16 mouse cellular contexts compared by ENCODE assay signal in the genomic region with DNA sequence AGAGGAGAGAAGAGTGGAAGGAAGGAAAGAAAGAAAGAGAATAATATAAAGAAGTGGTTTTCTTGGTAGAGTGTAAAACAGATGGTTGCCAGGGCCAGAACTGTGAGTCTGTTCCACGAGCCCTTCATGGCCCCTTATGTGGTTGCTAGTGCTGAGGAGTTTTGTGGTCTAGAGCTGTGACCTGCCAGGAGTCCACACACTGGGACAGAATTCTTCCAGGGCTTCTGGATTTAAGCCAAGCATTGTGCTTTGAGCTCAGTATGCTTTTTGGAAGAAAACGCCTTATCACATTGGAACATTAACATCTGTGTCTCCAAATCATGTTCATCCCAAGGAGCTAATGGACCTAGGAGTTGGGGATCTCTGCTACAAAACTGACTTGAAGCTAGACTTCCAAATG.
DNase-seq lines count a peak whose midpoint lies in the region; ATAC-seq and TF ChIP-seq lines count a peak whose summit lies in the region.
"Had no signal": no experiment of that assay in that cellular context is flagged by ENCODE, and none has a peak within 500 bp of the region (broad histone marks: within the 10 kb centered on the region; RNA-seq: fewer than 3 reads in every experiment).

No protein-coding gene starts in this region.

- ATAC-seq in embryonic facial prominence, embryonic 14.5 days (ENCODE audit: low read depth): no peak
- no peak; the same call in 1 of the 2 replicates for ATAC-seq in heart, postnatal 0 days (ENCODE audit: insufficient read depth, low read depth)
- ATAC-seq in inflammation-experienced regulatory T-cells, adult 6 months: no peak
- ATAC-seq: forebrain, embryonic 14.5 days had no signal

- 40% methylated on average over 2 of the region's 2 CpGs for WGBS in embryonic facial prominence, embryonic 14.5 days
- 55% methylated on average over 2 of the region's 2 CpGs for WGBS in heart, postnatal 0 days

- no peak for TF ChIP-seq CTCF in gastrocnemius, adult 2 months (IDR thresholded peaks at IDR 0.05)
- no peak for TF ChIP-seq CTCF in heart, postnatal 0 days (IDR thresholded peaks at IDR 0.05; ENCODE audit: low read depth)

- H3K36me3 ChIP-seq in embryonic facial prominence, embryonic 14.5 days (ENCODE audit: control insufficient read depth, insufficient read depth, low read length): no peaks in the 10 kb centered on the region
- no peaks in the 10 kb centered on the region for H3K36me3 ChIP-seq in heart, postnatal 0 days (replicated peaks; ENCODE audit: control insufficient read depth, insufficient read depth, low read length)
- H3K36me3 ChIP-seq: midbrain, embryonic 12.5 days had no signal

- intact Hi-C loops in gastrocnemius, adult 2 months (cut with DNase I): loop anchor here (5.0 kb wide), 1 partner anchor 35 kb away; no protein-coding TSS in a partner anchor

- H3K4me1 ChIP-seq in embryonic facial prominence, embryonic 14.5 days (ENCODE audit: control insufficient read depth, insufficient read depth, low read length): peaks cover 12% of the 10 kb centered on the region; the same call in 1 of the 2 replicates
- H3K4me1 ChIP-seq in heart, postnatal 0 days (ENCODE audit: control insufficient read depth, insufficient read depth): peaks cover 8% of the 10 kb centered on the region; the same call in 1 of the 2 replicates

- no peak for DNase-seq in gastrocnemius, adult 2 months
- DNase-seq in gastrocnemius, postnatal 4 days (ENCODE audit: low spot score in 2 of 2): no peak
- DNase-seq in kidney, postnatal 14 days: peak; percentile 50
- DNase-seq in kidney, postnatal 4 days: no peak
- DNase-seq in embryonic facial prominence, embryonic 14.5 days (ENCODE audit: low spot score): peak; percentile 34
- no peak for DNase-seq in heart, postnatal 0 days (ENCODE audit: low spot score)
- DNase-seq in cerebellum, adult 9-11 months: no peak
- DNase-seq: cerebellum, adult 11 months; liver; lung, adult 18-20 months; right cerebral cortex, adult 18-20 months; thymus, postnatal 25 days had no signal

- no peak for TF ChIP-seq EP300 in heart, postnatal 0 days (IDR thresholded peaks at IDR 0.05; ENCODE audit: low read depth)

- H3K4me2 ChIP-seq in embryonic facial prominence, embryonic 14.5 days (ENCODE audit: low read depth, low read length): no peak overlapping the region
- H3K4me2 ChIP-seq in heart, postnatal 0 days (ENCODE audit: low read depth, low read length): no peak overlapping the region
- H3K4me2 ChIP-seq: midbrain, embryonic 12.5 days had no signal

- peak overlapping the region; percentile 89 for H3K27ac ChIP-seq in gastrocnemius, adult 2 months
- H3K27ac ChIP-seq in embryonic facial prominence, embryonic 14.5 days (replicated peaks; ENCODE audit: low read depth, low read length): no peak overlapping the region
- H3K27ac ChIP-seq in heart, postnatal 0 days (ENCODE audit: low read depth): peak overlapping the region; percentile 16; the same call in 1 of the 2 replicates
- H3K27ac ChIP-seq: macrophage; midbrain, embryonic 12.5 days had no signal

- H3K9me3 ChIP-seq in embryonic facial prominence, embryonic 14.5 days (ENCODE audit: control insufficient read depth, low read length): no peaks in the 10 kb centered on the region
- H3K9me3 ChIP-seq in heart, postnatal 0 days (replicated peaks; ENCODE audit: control insufficient read depth, low read length): no peaks in the 10 kb centered on the region; the same call in 1 of the 2 replicates
- H3K9me3 ChIP-seq: midbrain, embryonic 12.5 days had no signal

- H3K9ac ChIP-seq in embryonic facial prominence, embryonic 14.5 days (ENCODE audit: low read depth, low read length): no peak overlapping the region
- no peak overlapping the region for H3K9ac ChIP-seq in heart, postnatal 0 days (replicated peaks; ENCODE audit: low read depth, low read length)
- H3K9ac ChIP-seq: midbrain, embryonic 12.5 days had no signal

- no peak overlapping the region; the same call in 1 of the 2 replicates for H3K4me3 ChIP-seq in gastrocnemius, adult 2 months
- H3K4me3 ChIP-seq in embryonic facial prominence, embryonic 14.5 days (ENCODE audit: low read depth, low read length): no peak overlapping the region
- no peak overlapping the region for H3K4me3 ChIP-seq in heart, postnatal 0 days (ENCODE audit: low read depth, low read length)
- H3K4me3 ChIP-seq: midbrain, embryonic 12.5 days had no signal

- no peaks in the 10 kb centered on the region for H3K27me3 ChIP-seq in embryonic facial prominence, embryonic 14.5 days (replicated peaks; ENCODE audit: control insufficient read depth, insufficient read depth, low read length)
- H3K27me3 ChIP-seq in heart, postnatal 0 days (ENCODE audit: control insufficient read depth, insufficient read depth, low read length): no peaks in the 10 kb centered on the region
- H3K27me3 ChIP-seq: midbrain, embryonic 12.5 days had no signal

Comparison
In these comparisons a context has a peak if more than half of its experiments do, and no peak if none do; other contexts are left out.
1. DNase-seq: peak in kidney, postnatal 14 days (single experiment) and embryonic facial prominence, embryonic 14.5 days (single experiment); none in gastrocnemius, adult 2 months (single experiment), gastrocnemius, postnatal 4 days (0 of 2), kidney, postnatal 4 days (0 of 2), heart, postnatal 0 days (single experiment) and cerebellum, adult 9-11 months (single experiment).